Mouse (Mus musculus) C2C12 (cell line): ENCODE results near the gene 4933424G06Rik.

ENCODE experiments used
- CTCF ChIP-seq: IDR thresholded peaks from one replicate; pipeline ENCODE4 v1.5.1; 2011; ENCODE audit not compliant: control insufficient read depth, insufficient read depth, insufficient read length
- MAX ChIP-seq: IDR thresholded peaks from one replicate; pipeline ENCODE4 v1.6.1; 2011; ENCODE audit warnings: mild to moderate bottlenecking, control low read depth
- MYOG ChIP-seq: IDR thresholded peaks from one replicate; pipeline ENCODE4 v1.6.1; 2011; ENCODE audit not compliant: control insufficient read depth, insufficient read length; ENCODE audit errors: extremely low read depth
- USF1 ChIP-seq: IDR thresholded peaks from one replicate; pipeline ENCODE4 v1.6.1; 2011; ENCODE audit warnings: low read depth, mild to moderate bottlenecking, control low read depth, moderate library complexity

GRCm38 (mm10) chr1:36680893-36681292, 29.1 kb upstream of the 4933424G06Rik start:
- TF ChIP-seq CTCF (no peak), MAX (no peak), USF1 (no peak), MYOG (no peak)
